Mouse (Mus musculus) bone marrow macrophage, adult 2 months (primary cell): ENCODE measurements around the gene Trim69. TPM values are rescaled to one million over a fixed set of nuclear protein-coding genes. Genes with fewer than 3 reads are reported as not detected.

Experiments
- H3K27ac ChIP-seq: 2 replicates; pipeline ENCODE4 v1.5.1; 2012; ENCODE audit warnings: low read depth, low read length; ENCODE audit not compliant: insufficient read depth
- H3K4me1 ChIP-seq: 2 replicates; pipeline ENCODE4 v1.6.1; 2012; ENCODE audit warnings: low read length; ENCODE audit not compliant: control insufficient read depth, insufficient read depth
- H3K4me3 ChIP-seq: 2 replicates; pipeline ENCODE4 v1.5.1; 2012; ENCODE audit warnings: mild to moderate bottlenecking, low read length, moderate library complexity; ENCODE audit not compliant: insufficient read depth
- CTCF ChIP-seq: IDR thresholded peaks from 2 replicates; pipeline ENCODE4 v1.5.1; 2012; ENCODE audit warnings: low read depth, mild to moderate bottlenecking, low read length, moderate library complexity
- POLR2A ChIP-seq: IDR thresholded peaks from 2 replicates; pipeline ENCODE4 v1.6.1; 2012; ENCODE audit warnings: mild to moderate bottlenecking, low read depth, low read length, borderline replicate concordance
- polyA plus RNA-seq: library from polyadenylated mRNA; stranded (reverse); fragments of >200 nt; gene quantifications from 2 replicates; pipeline ENCODE4 v1.2.4, GENCODE M21; 2012; ENCODE audit not compliant: missing spikeins, insufficient read depth, insufficient read length

Gene Trim69
- polyA plus RNA-seq, 1 experiment: not detected

DNA sequence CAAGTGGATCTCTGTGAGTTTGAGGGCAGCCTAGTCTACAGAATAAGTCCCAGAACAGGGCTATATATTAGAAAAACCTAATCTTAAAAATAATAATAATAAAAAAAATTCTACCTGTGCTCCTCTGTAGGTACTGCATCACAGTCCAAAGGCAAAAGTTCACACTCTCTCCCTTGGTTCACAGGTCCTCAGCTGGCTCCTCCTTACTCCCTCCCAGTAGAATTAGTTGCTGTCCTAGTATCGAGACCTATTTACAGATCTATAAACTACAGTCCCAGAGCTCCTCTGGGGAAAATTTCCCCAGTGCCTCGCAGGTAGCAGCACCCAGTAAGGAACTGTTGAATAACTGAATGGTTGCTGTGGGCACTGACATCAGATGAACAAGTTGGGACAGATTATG, 19.7 kb upstream of the Trim69 start:
- TF ChIP-seq POLR2A (no peak), CTCF (no peak)
- H3K27ac ChIP-seq: no peak overlapping the region
- peaks cover 3% of the 10 kb centered on the region for H3K4me1 ChIP-seq
- H3K4me3 ChIP-seq: no peak overlapping the region

DNA sequence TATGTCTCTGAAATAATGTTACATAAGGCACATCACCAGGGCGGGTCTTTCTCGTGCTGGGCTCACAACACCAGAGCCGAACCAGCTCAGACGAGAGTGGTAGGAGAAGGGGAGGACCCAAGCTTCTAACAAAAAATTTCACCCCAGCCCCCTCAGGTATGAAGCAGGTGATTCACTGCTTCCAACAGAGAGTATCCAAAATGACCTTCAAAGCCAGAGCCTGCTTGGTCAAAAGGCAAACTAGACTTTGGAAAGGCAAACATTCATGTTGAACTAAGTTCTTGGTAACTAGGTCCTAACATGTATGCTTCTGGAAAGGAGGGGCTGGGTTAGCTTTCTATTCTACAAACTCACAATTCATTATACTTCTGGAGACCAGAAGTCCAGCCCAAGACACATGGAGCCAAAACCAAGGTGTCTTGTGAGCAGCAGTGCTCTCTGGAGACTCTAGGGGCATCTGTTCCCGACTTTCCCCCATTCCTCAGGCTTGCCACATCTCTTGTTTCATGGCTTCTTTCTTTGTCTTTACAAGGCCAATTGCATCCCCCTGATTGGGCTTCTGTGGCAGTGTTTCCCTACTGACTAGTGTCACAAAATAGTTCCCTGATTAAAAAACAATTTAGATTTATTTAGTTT, 19.1 kb upstream of the Trim69 start:
- TF ChIP-seq POLR2A (no peak), CTCF (no peak)
- Histone ChIP-seq H3K4me3 (no peak overlapping the region), H3K27ac (no peak overlapping the region), H3K4me1 (peaks cover 5% of the 10 kb centered on the region)

DNA sequence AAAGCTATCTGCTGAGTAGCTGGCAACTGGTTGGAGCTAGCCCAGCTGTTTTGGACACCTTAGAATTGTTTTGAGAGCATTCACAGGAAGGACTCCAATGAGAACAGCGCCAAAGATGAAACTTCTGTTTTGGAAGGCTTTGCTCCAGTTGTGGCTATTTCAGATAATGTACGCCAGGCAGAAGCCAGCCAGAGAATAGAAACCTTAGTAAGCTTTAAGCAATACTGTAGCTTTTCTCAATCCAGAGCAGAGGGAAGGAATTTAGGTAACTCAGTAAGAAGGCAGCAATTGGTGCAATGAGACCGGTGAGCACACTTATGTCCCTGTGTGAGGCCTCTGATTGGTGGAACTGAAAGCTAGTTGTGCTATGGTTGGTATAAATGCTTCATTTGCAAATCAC, 17.4 kb upstream of the Trim69 start:
- Histone ChIP-seq H3K4me1 (peaks cover 5% of the 10 kb centered on the region), H3K27ac (no peak overlapping the region), H3K4me3 (no peak overlapping the region)
- TF ChIP-seq CTCF: no peak
- no peak for TF ChIP-seq POLR2A

DNA sequence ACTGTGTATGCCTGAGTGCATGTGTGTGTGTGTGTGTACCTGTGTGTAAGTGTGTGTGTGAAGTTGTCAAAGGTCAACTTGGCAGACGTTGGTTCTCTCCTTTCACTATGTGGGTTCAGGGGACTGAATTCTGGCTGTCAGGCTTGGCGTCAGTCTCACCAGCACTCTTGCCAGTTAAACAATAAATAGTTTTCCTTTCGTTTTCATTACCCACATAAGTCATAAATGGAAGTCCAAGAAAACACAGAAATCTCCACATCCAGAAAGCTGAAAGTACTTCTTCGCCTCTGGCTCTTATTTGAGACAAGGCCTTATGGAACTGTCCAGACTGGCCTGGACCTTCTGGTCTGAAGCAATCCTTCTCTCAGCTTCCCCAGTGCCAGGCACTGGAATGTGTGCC, 14.7 kb upstream of the Trim69 start:
- Histone ChIP-seq H3K4me1 (peaks cover 16% of the 10 kb centered on the region), H3K4me3 (no peak overlapping the region), H3K27ac (no peak overlapping the region)
- TF ChIP-seq CTCF: no peak
- TF ChIP-seq POLR2A: no peak

DNA sequence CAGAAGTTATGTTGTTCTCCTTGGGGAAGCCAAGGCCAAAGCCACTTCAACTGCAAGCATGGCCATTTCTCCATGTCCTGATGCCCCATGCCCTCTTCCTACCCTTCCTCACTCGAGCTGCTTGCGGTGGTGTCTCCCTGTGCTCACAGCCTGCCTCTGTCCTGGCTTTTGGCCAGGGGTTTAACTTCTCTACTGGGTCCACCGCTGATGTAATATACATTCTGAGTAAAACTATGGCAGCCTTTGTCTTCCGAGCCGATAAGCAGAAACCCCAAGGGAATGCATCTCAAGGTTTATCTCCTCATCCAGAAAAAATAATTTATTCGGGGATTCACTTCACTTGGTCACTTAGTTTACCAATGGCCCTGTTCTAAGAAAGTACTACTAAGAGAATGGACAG, 13.8 kb upstream of the Trim69 start:
- Histone ChIP-seq H3K27ac (peak overlapping the region; percentile 88), H3K4me1 (peaks cover 25% of the 10 kb centered on the region), H3K4me3 (peak overlapping the region; percentile 32; the same call in 1 of the 2 replicates)
- TF ChIP-seq CTCF (no peak), POLR2A (no peak)

DNA sequence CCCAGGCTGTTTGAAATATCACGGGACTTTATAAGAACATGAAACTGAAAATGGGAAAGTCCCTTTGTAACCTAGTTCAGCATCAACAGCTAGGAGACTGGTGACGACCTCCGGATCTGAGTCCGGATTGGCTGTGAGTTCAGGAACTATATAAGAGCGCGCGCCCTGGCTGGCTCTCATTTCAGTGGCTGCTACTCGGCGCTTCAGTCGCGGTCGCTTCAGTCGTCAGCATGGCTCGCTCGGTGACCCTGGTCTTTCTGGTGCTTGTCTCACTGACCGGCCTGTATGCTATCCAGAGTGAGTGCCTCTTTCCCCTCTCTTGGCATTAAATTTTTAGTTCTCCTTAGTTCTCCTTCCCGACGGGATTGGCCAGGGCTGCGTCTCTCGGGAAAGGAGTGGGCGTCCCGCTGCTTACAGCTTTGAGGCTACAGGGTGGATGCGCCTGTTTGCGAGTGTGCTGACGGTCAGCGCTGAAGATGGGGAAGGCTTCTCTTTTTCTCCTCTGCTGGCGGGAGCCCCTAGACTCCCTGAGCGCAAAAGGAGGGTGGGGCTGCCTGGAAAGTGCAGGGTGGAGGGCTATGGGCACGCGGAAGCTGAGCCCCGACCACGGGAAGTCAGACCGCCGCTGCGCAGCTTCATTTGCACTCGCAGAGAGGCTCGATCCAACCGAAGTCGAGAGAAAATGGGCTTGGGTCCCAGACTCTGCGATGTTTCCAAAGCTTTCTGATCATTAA, 12.8 kb upstream of the Trim69 start, which contains the start of gene B2m:
TSS of gene B2m (plus strand) at position 179 of the 734 bp plus-strand sequence.
- peaks cover 33% of the 10 kb centered on the region for H3K4me1 ChIP-seq
- H3K27ac ChIP-seq: peak within 1 kb of the TSS; percentile 88
- TF ChIP-seq POLR2A (peak; percentile 97; the same call in 1 of the 2 replicates), CTCF (no peak)
- peak within 1 kb of the TSS; percentile 84 for H3K4me3 ChIP-seq

DNA sequence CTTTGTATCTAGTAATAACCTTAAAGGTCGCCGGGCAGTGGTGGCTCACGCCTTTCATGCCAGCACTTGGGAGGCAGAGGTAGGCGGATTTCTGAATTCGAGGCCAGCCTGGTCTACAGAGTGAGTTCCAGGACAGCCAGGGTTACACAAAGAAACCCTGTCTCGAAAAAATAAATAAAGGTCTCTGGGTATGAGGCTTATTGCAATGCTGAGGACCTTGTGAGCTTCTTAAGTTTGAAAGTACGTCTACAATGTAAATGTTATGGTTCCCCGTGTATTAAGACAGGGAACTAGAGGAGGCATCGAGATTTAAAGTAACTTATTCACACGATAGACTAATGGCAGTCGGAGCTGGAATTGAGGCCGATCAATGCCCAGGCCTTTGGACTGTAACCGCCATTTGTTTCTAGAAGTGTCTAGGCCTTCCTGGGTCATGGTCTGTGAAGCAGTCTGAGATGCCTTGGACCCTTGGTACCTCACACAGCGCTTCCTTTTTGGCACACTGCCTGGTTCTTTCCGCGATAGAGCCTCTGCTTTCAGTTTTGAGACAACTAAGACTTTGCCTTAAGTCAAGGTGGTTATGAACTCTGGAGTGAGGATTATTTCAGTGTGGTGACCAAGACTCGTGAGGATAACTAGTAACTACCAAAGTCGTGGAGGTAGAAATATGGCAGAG, 12.1 kb upstream of the Trim69 start:
- TF ChIP-seq POLR2A (no peak), CTCF (no peak)
- peak overlapping the region; percentile 84 for H3K4me3 ChIP-seq
- H3K4me1 ChIP-seq: peaks cover 37% of the 10 kb centered on the region
- peak overlapping the region; percentile 84 for H3K27ac ChIP-seq

DNA sequence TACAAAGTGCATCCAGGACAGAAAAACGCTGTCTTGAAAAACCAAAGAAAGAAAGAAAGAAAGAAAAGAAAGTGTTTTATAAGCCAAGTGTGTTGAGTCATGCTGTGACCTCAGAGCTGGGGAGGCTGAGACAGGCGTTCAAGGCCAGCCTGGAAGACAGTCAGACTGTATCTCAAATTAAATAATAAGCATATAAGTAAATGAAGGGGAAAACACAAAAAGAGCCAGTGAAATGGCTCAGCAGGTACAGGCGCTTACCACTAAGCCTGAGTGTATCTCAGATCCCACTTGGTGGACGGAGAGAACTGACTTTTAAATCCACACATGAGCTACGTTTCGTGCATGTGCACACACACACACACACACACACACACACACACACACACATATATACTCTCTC, 11.2 kb upstream of the Trim69 start:
- TF ChIP-seq CTCF (no peak), POLR2A (no peak)
- peaks cover 43% of the 10 kb centered on the region for H3K4me1 ChIP-seq
- peak overlapping the region; percentile 84 for H3K4me3 ChIP-seq
- H3K27ac ChIP-seq: no peak overlapping the region; the same call in 1 of the 2 replicates

DNA sequence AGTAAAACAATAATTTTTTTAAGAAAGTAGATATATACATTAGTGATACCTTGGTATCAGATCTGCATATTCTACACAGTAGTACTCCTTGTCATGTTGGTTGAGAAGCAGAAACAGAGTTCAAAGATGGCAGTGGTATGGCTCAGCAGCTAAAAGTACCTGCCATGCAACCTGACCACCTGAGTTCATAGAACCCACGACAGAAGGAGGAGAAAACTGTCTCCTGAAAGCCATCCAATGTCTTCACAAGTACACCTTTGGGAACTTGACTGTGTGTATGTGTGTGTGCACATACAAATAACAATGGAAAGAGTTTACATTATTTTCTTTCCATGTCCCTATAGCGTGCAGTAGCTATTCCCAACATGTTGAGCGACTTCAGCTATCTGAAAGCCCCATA, 10.8 kb upstream of the Trim69 start:
- peaks cover 47% of the 10 kb centered on the region for H3K4me1 ChIP-seq
- H3K27ac ChIP-seq: no peak overlapping the region
- peak overlapping the region; percentile 84 for H3K4me3 ChIP-seq
- TF ChIP-seq CTCF (no peak), POLR2A (no peak)
